In the genomic region with DNA sequence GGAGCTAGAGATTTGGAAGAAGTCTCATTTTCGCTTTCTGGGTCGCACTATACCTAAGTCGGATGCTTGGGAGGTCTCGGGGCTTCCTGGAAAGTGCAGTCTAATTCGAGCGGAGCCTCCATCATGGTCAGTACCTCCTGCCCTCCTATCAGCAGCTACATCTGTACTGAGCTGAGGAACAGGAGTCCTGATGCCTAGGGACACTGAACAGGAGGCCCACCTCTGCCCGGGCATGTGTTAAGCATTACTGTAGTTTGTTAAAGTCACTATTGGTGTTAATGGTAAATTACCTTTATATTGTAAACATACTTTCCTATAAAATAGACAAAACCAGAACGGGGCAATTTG, we compare ENCODE assay signal across 9 mouse cellular contexts. TPM values are rescaled to one million over a fixed set of nuclear protein-coding genes. Genes with fewer than 3 reads are reported as not detected.
DNase-seq lines count a peak whose midpoint lies in the region; ATAC-seq and TF ChIP-seq lines count a peak whose summit lies in the region.
"Had no signal": no experiment of that assay in that cellular context is flagged by ENCODE, and none has a peak within 500 bp of the region (broad histone marks: within the 10 kb centered on the region; RNA-seq: fewer than 3 reads in every experiment).

No protein-coding gene starts in this region.

- no peak for TF ChIP-seq CTCF in MEL (IDR thresholded peaks at IDR 0.05 in 2 of 3, conservative IDR thresholded peaks at IDR 0.05 in 1 of 3; ENCODE audit: control insufficient read depth in 1 of 3, insufficient read depth in 1 of 3, low read depth in 2 of 3, low read length in 3 of 3, poor library complexity in 1 of 3, severe bottlenecking in 1 of 3)
- TF ChIP-seq CTCF in forebrain, postnatal 0 days (IDR thresholded peaks at IDR 0.05; ENCODE audit: low read depth) = no peak

- H3K36me3 ChIP-seq in heart, embryonic 16.5 days (ENCODE audit: control insufficient read depth, insufficient read depth) = peaks cover 13% of the 10 kb centered on the region; the same call in 1 of the 2 replicates
- H3K36me3 ChIP-seq in MEL (ENCODE audit: control insufficient read depth in 1 of 2, insufficient read depth in 2 of 2, low read length in 2 of 2) = peaks cover 0 to 8% of the 10 kb centered on the region in 2 experiments; a peak in 1 of 4 replicates
- peaks cover 5% of the 10 kb centered on the region; the same call in 1 of the 2 replicates for H3K36me3 ChIP-seq in forebrain, postnatal 0 days (ENCODE audit: insufficient read depth)

- H3K79me2 ChIP-seq in MEL (ENCODE audit: control insufficient read depth, insufficient read depth, low read length, poor library complexity) = peaks cover 6% of the 10 kb centered on the region; the same call in 1 of the 2 replicates

- peaks cover 11% of the 10 kb centered on the region for H3K4me1 ChIP-seq in heart, embryonic 16.5 days (ENCODE audit: control insufficient read depth, insufficient read depth, low read length)
- peaks cover 2 to 7% of the 10 kb centered on the region in 2 experiments; a peak in 2 of 4 replicates for H3K4me1 ChIP-seq in MEL (ENCODE audit: control insufficient read depth in 1 of 2, insufficient read depth in 2 of 2, low read length in 2 of 2)
- H3K4me1 ChIP-seq in forebrain, postnatal 0 days (ENCODE audit: insufficient read depth) = peaks cover 6% of the 10 kb centered on the region

- WGBS in heart, embryonic 16.5 days = under 1% methylated on average over 8 of the region's 8 CpGs
- under 1% methylated on average over 8 of the region's 8 CpGs for WGBS in forebrain, postnatal 0 days

- TF ChIP-seq POLR2A in MEL (IDR thresholded peaks at IDR 0.05; ENCODE audit: control insufficient read depth in 1 of 2, insufficient read depth in 1 of 2, low read depth in 1 of 2, low read length in 2 of 2, poor library complexity in 1 of 2) = no peak; a peak in 1 of 4 replicates

- no peak for TF ChIP-seq RAD21 in MEL (IDR thresholded peaks at IDR 0.05; ENCODE audit: low read depth, low read length)

- peak; percentile 53 for ATAC-seq in heart, embryonic 16.5 days (replicated peaks; ENCODE audit: extremely low read depth, insufficient read depth, low FRiP score)
- ATAC-seq in forebrain, postnatal 0 days = peak; percentile 63; the same call in 1 of the 2 replicates
- peak; percentile 51 for ATAC-seq in megakaryocyte progenitor cell, adult 5-6 weeks (replicated peaks; ENCODE audit: poor library complexity)

- TF ChIP-seq EP300 in MEL (IDR thresholded peaks at IDR 0.05; ENCODE audit: low read depth in 1 of 2, low read length in 2 of 2) = no peak

- peak overlapping the region; percentile 78 for H3K4me3 ChIP-seq in heart, embryonic 16.5 days (ENCODE audit: low read length)
- peak overlapping the region; percentile 83 to 91 for H3K4me3 ChIP-seq in MEL (ENCODE audit: control insufficient read depth in 1 of 2, insufficient read depth in 1 of 2, low read depth in 2 of 2, low read length in 2 of 2)
- H3K4me3 ChIP-seq in forebrain, postnatal 0 days (ENCODE audit: low read depth, low read length) = peak overlapping the region; percentile 96

- H3K27ac ChIP-seq in heart, embryonic 16.5 days (ENCODE audit: low read length) = peak overlapping the region; percentile 80
- H3K27ac ChIP-seq in MEL (ENCODE audit: control insufficient read depth, low read depth, low read length) = peak overlapping the region; percentile 83
- H3K27ac ChIP-seq in forebrain, postnatal 0 days (ENCODE audit: low read depth, low read length) = peak overlapping the region; percentile 97

- no peaks in the 10 kb centered on the region for H3K9me3 ChIP-seq in heart, embryonic 16.5 days (replicated peaks; ENCODE audit: control insufficient read depth, low read length)
- no peaks in the 10 kb centered on the region for H3K9me3 ChIP-seq in MEL (replicated peaks; ENCODE audit: insufficient read depth, low read length)
- no peaks in the 10 kb centered on the region for H3K9me3 ChIP-seq in forebrain, postnatal 0 days (ENCODE audit: low read length)

- DNase-seq in heart, postnatal 4 days = no peak
- no peak for DNase-seq in MEL (ENCODE audit: low read depth, low spot score)
- DNase-seq in forebrain, postnatal 0 days = no peak
- DNase-seq in left cerebral cortex, adult 9 months (ENCODE audit: low spot score in 2 of 2) = no peak
- no peak for DNase-seq in adrenal gland, adult 2 months
- DNase-seq in testis, postnatal 14 days (ENCODE audit: low spot score) = no peak

- no peaks in the 10 kb centered on the region for H3K27me3 ChIP-seq in heart, embryonic 16.5 days (ENCODE audit: control insufficient read depth, insufficient read depth, low read length)
- H3K27me3 ChIP-seq in MEL (ENCODE audit: control insufficient read depth in 1 of 2, insufficient read depth in 2 of 2, low read length in 2 of 2) = no peaks in the 10 kb centered on the region
- no peaks in the 10 kb centered on the region for H3K27me3 ChIP-seq in forebrain, postnatal 0 days (ENCODE audit: insufficient read depth, low read length)

- H3K4me2 ChIP-seq in heart, embryonic 16.5 days (ENCODE audit: low read depth, low read length) = peak overlapping the region; percentile 71
- peak overlapping the region; percentile 77 for H3K4me2 ChIP-seq in forebrain, postnatal 0 days (ENCODE audit: low read depth)

- H3K9ac ChIP-seq in heart, embryonic 16.5 days (ENCODE audit: low read length) = peak overlapping the region; percentile 79
- peak overlapping the region; percentile 86 for H3K9ac ChIP-seq in MEL (ENCODE audit: control insufficient read depth, low read depth, low read length, poor library complexity, severe bottlenecking)
- peak overlapping the region; percentile 92 for H3K9ac ChIP-seq in forebrain, postnatal 0 days

TF ChIP-seq in MEL, 35 proteins besides CTCF, POLR2A, EP300 and RAD21 (continues in another document):
- TF ChIP-seq HCFC1 (IDR thresholded peaks at IDR 0.05; ENCODE audit: low read depth, low read length) (no peak), POLR2AphosphoS5 (IDR thresholded peaks at IDR 0.05; ENCODE audit: borderline replicate concordance, low read depth, low read length) (no peak), MAZ (IDR thresholded peaks at IDR 0.05; ENCODE audit: low read depth, low read length) (no peak), SMC3 (IDR thresholded peaks at IDR 0.05; ENCODE audit: low read depth, low read length) (no peak), ZC3H11A (IDR thresholded peaks at IDR 0.05; ENCODE audit: low read depth, low read length) (no peak), GABPA (IDR thresholded peaks at IDR 0.05; ENCODE audit: low read depth, low read length) (no peak), JUND (IDR thresholded peaks at IDR 0.05; ENCODE audit: low read depth, low read length) (no peak), RCOR1 (IDR thresholded peaks at IDR 0.05; ENCODE audit: low read depth, low read length) (no peak), TAL1 (IDR thresholded peaks at IDR 0.05; ENCODE audit: low read length) (no peak; the same call in 1 of the 2 replicates), TCF12 (IDR thresholded peaks at IDR 0.05; ENCODE audit: low read depth, low read length) (no peak), TBP (IDR thresholded peaks at IDR 0.05; ENCODE audit: low read depth, low read length) (0 out of 2 replicates have a peak, but pooled peaks have one; percentile 84), ELF1 (IDR thresholded peaks at IDR 0.05; ENCODE audit: low read depth, low read length) (no peak), SIN3A (IDR thresholded peaks at IDR 0.05; ENCODE audit: low read length) (peak; percentile 30; the same call in 1 of the 2 replicates), BHLHE40 (IDR thresholded peaks at IDR 0.05; ENCODE audit: borderline replicate concordance, low read depth, low read length) (no peak), CHD1 (IDR thresholded peaks at IDR 0.05; ENCODE audit: low read depth, low read length) (no peak), KAT2A (conservative IDR thresholded peaks at IDR 0.05; ENCODE audit: low read depth, low read length) (no peak)

RNA-seq across cellular contexts. Expression of gene Zfp213, which starts 0.3 kb away (rescaled TPM):
- polyA plus RNA-seq in heart, embryonic 16.5 days (2015; fragmentation: Nextera tagmentation; extraction: Ambion mirVana) = 12.9 and 14.5 TPM in 2 replicates
- total RNA-seq in heart, postnatal 4 days (2021) = 1 to 10 TPM; 5.8 to 6.3 TPM
- 3.4 and 3.8 TPM in 2 replicates for total RNA-seq in MEL (2012; rRNA removed)
- 1 to 10 TPM in 1 of 2 experiments, not detected in 1; 3.0 TPM for polyA plus RNA-seq in MEL (2012; ENCODE audit: insufficient read depth in 1 of 2, insufficient read length in 2 of 2, low read depth in 1 of 2, low replicate concordance in 2 of 2, missing spikeins in 1 of 2)
- total RNA-seq in forebrain, postnatal 0 days (2014; rRNA removed) = 16.9 and 18.8 TPM in 2 replicates
- polyA plus RNA-seq in forebrain, postnatal 0 days (2015; fragmentation: Nextera tagmentation; extraction: Ambion mirVana) = 10.7 and 10.9 TPM in 2 replicates
- 3.6 and 5.3 TPM in 2 replicates for total RNA-seq in megakaryocyte progenitor cell, adult 5-6 weeks (2015)
- 6.5 and 9.2 TPM in 2 replicates for total RNA-seq in megakaryocyte progenitor cell, adult 5-6 weeks (2017)
- 10 to 100 TPM; 11.0 to 11.6 TPM for total RNA-seq in adrenal gland, adult 2 months (2021)
- polyA plus RNA-seq in adrenal gland, adult 2 months (2012; rRNA removed) = 25.5 and 28.1 TPM in 2 replicates

RNA-seq across cellular contexts. Expression of gene Zfp13, which starts 34.9 kb away (rescaled TPM):
- 7.3 and 8.5 TPM in 2 replicates for polyA plus RNA-seq in heart, embryonic 16.5 days (2015; fragmentation: Nextera tagmentation; extraction: Ambion mirVana)
- 10 to 100 TPM in 1 of 2 experiments, 1 to 10 TPM in 1; 9.3 to 10.3 TPM for total RNA-seq in heart, postnatal 4 days (2021)
- total RNA-seq in MEL (2012; rRNA removed) = 0.08 and 0.16 TPM in 2 replicates
- polyA plus RNA-seq in MEL (2012; ENCODE audit: insufficient read depth in 1 of 2, insufficient read length in 2 of 2, low read depth in 1 of 2, low replicate concordance in 2 of 2, missing spikeins in 1 of 2) = under 1 TPM in 1 of 2 experiments, not detected in 1; 0.38 TPM
- 43.0 and 47.0 TPM in 2 replicates for total RNA-seq in forebrain, postnatal 0 days (2014; rRNA removed)
- 21.5 and 23.6 TPM in 2 replicates for polyA plus RNA-seq in forebrain, postnatal 0 days (2015; fragmentation: Nextera tagmentation; extraction: Ambion mirVana)
- 0.37 TPM in 1 of 2 replicates, not detected in the other for total RNA-seq in megakaryocyte progenitor cell, adult 5-6 weeks (2015)
- total RNA-seq in megakaryocyte progenitor cell, adult 5-6 weeks (2017) = 0.92 and 1.3 TPM in 2 replicates
- total RNA-seq in adrenal gland, adult 2 months (2021) = 10 to 100 TPM in 1 of 2 experiments, 1 to 10 TPM in 1; 6.6 to 12.4 TPM
- polyA plus RNA-seq in adrenal gland, adult 2 months (2012; rRNA removed) = 25.1 and 25.4 TPM in 2 replicates
- total RNA-seq: hematopoietic stem cell, adult 5-6 weeks had no signal

RNA-seq across cellular contexts. Expression of gene Zscan10, which starts 36.3 kb away (rescaled TPM):
- not detected in 2 replicates for polyA plus RNA-seq in heart, embryonic 16.5 days (2015; fragmentation: Nextera tagmentation; extraction: Ambion mirVana)
- not detected for total RNA-seq in heart, postnatal 4 days (2021)
- not detected in 2 replicates for total RNA-seq in MEL (2012; rRNA removed)
- polyA plus RNA-seq in MEL (2012; ENCODE audit: insufficient read depth in 1 of 2, insufficient read length in 2 of 2, low read depth in 1 of 2, low replicate concordance in 2 of 2, missing spikeins in 1 of 2) = under 1 TPM in 1 of 2 experiments, not detected in 1; 0.08 TPM
- total RNA-seq in forebrain, postnatal 0 days (2014; rRNA removed) = not detected in 2 replicates
- polyA plus RNA-seq in forebrain, postnatal 0 days (2015; fragmentation: Nextera tagmentation; extraction: Ambion mirVana) = 0.18 and 0.21 TPM in 2 replicates
- not detected in 2 replicates for total RNA-seq in megakaryocyte progenitor cell, adult 5-6 weeks (2015)
- not detected in 2 replicates for total RNA-seq in megakaryocyte progenitor cell, adult 5-6 weeks (2017)
- not detected for total RNA-seq in adrenal gland, adult 2 months (2021)
- polyA plus RNA-seq in adrenal gland, adult 2 months (2012; rRNA removed) = 0.04 TPM in 1 of 2 replicates, not detected in the other
- total RNA-seq: hematopoietic stem cell, adult 5-6 weeks had no signal
